Mouse (Mus musculus) olfactory bulb, adult 2 months (tissue): ENCODE results near the gene Cobll1.

Experiments
- CTCF ChIP-seq: fragments of 200-500 bp; IDR thresholded peaks from 2 replicates; pipeline ENCODE4 v1.5.1; 2012; ENCODE audit warnings: low read depth, mild to moderate bottlenecking, low read length, moderate library complexity; ENCODE audit not compliant: insufficient read depth
- POLR2A ChIP-seq: fragments of 200-500 bp; IDR thresholded peaks from 2 replicates; pipeline ENCODE4 v1.6.1; 2012; ENCODE audit warnings: mild to moderate bottlenecking, low read depth, low read length, moderate library complexity; ENCODE audit not compliant: insufficient read depth

GRCm38 (mm10) chr2:65237610-65238170 is 1.5 kb downstream of the Cobll1 start:
- TF ChIP-seq POLR2A = no peak
- no peak for TF ChIP-seq CTCF
